Mouse (Mus musculus): ENCODE data around the gene Eva1c.

DNA sequence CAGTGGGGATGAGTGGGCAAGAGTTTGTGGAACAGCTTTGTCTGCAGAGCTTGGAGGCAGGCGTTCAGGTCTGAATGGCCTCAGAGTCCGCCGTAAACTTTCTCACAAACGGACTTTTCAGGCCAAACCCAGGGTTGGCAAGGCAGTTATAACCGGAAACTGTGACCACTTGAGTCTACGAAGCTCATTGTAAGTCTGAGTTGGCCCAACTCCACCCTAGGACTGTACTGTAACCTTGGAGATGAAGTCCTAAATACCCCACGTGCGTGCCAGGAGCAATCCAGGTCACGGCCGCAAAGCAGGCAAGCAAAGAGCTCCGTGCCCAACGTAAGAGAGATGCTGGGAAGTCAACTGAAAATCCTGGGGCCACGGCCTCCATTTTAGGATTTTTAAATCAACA lies 85.2 kb downstream of the Eva1c start:
- TF ChIP-seq CTCF (IDR thresholded peaks at IDR 0.05; ENCODE audit: control insufficient read depth, insufficient read depth, low read length) (no peak), POLR2A (IDR thresholded peaks at IDR 0.05; ENCODE audit: borderline replicate concordance, control insufficient read depth, low read depth, low read length) (no peak)
